ENCODE assay signal across 26 mouse cellular contexts in the genomic region with DNA sequence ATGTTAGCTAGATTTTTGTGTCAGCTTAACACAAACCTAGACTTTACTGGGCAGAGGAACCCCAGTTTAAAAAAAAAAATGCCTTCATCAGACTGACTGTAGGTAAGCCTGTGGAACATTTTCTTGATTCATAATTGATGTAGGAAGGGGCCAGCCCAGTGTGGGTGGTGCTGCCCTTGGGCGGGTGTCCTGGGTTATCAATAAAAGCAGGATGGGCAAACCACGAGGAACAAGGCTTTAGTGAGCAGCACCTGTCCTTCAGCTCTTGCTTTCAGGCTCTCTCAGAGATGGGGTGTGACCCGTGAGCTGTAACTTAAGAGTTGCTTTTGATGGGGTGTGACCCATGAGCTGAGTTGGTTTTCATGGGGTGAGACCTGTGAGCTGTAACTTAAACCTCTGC. TPM values are rescaled to one million over a fixed set of nuclear protein-coding genes. Genes with fewer than 3 reads are reported as not detected.
A peak's percentile ranks its signal among the peaks of the same experiment; 100 is the strongest.
DNase-seq lines count a peak whose midpoint lies in the region; ATAC-seq and TF ChIP-seq lines count a peak whose summit lies in the region.
"Had no signal": no experiment of that assay in that cellular context is flagged by ENCODE, and none has a peak within 500 bp of the region (broad histone marks: within the 10 kb centered on the region; RNA-seq: fewer than 3 reads in every experiment).

No protein-coding gene starts in this region.

- TF ChIP-seq POLR2A in bone marrow macrophage, adult 2 months (IDR thresholded peaks at IDR 0.05; ENCODE audit: borderline replicate concordance, low read depth, low read length): no peak

- no peaks in the 10 kb centered on the region for H3K27me3 ChIP-seq in kidney, embryonic 14.5 days (ENCODE audit: control insufficient read depth, insufficient read depth, low read length)
- H3K27me3 ChIP-seq in liver, embryonic 11.5 days (replicated peaks; ENCODE audit: control insufficient read depth, insufficient read depth, low read length): no peaks in the 10 kb centered on the region
- H3K27me3 ChIP-seq in liver, postnatal 0 days (ENCODE audit: insufficient read depth, low read length): no peaks in the 10 kb centered on the region
- H3K27me3 ChIP-seq: forebrain, embryonic 13.5 days; limb, embryonic 12.5 days; megakaryocyte, embryonic 14.5 days had no signal

- DNase-seq in kidney, postnatal 10 days: no peak
- no peak for DNase-seq in liver, embryonic 11.5 days (ENCODE audit: low spot score)
- DNase-seq in liver, postnatal 0 days: no peak
- no peak for DNase-seq in T-cell, adult 2 months (ENCODE audit: low spot score)
- DNase-seq in lung, postnatal 4 days: no peak
- no peak for DNase-seq in cerebellum, postnatal 25 days
- DNase-seq: adrenal gland, postnatal 25 days; cerebellum, adult 11-12 months; cerebellum, postnatal 10 days; gastrocnemius, postnatal 10 days; heart, postnatal 10 days; lung, adult 2 months; lung, postnatal 14 days; right cerebral cortex, postnatal 4 days had no signal

- H3K36me3 ChIP-seq in kidney, embryonic 14.5 days (ENCODE audit: control insufficient read depth, insufficient read depth, low read length): peaks cover 2% of the 10 kb centered on the region; the same call in 1 of the 2 replicates
- H3K36me3 ChIP-seq in liver, embryonic 11.5 days (ENCODE audit: control insufficient read depth, insufficient read depth, low read length): peaks cover 7% of the 10 kb centered on the region; the same call in 1 of the 2 replicates
- peaks cover 27% of the 10 kb centered on the region for H3K36me3 ChIP-seq in liver, postnatal 0 days (replicated peaks; ENCODE audit: insufficient read depth, low read length)

- WGBS in kidney, embryonic 14.5 days: 43% methylated on average over 3 of the region's 3 CpGs
- WGBS in liver, embryonic 11.5 days: 40% methylated on average over 3 of the region's 3 CpGs
- WGBS in liver, postnatal 0 days (ENCODE audit: insufficient replicate concordance): 60% methylated on average over 3 of the region's 3 CpGs

- H3K9me3 ChIP-seq in kidney, embryonic 14.5 days (ENCODE audit: control insufficient read depth, low read length): no peaks in the 10 kb centered on the region
- no peaks in the 10 kb centered on the region for H3K9me3 ChIP-seq in liver, embryonic 11.5 days (ENCODE audit: control insufficient read depth, low read length)
- no peaks in the 10 kb centered on the region for H3K9me3 ChIP-seq in liver, postnatal 0 days (ENCODE audit: low read length)
- H3K9me3 ChIP-seq: forebrain, embryonic 13.5 days; hindbrain, embryonic 10.5 days; limb, embryonic 12.5 days; megakaryocyte, embryonic 14.5 days had no signal

- TF ChIP-seq CTCF in bone marrow macrophage, adult 2 months (IDR thresholded peaks at IDR 0.05; ENCODE audit: low read depth, low read length): no peak
- no peak for TF ChIP-seq CTCF in liver, postnatal 0 days (IDR thresholded peaks at IDR 0.05; ENCODE audit: low read depth)

- no peak overlapping the region for H3K9ac ChIP-seq in kidney, embryonic 14.5 days (ENCODE audit: low read depth, low read length)
- no peak overlapping the region for H3K9ac ChIP-seq in liver, embryonic 11.5 days (ENCODE audit: low read depth, low read length)
- H3K9ac ChIP-seq in liver, postnatal 0 days (replicated peaks): no peak overlapping the region
- H3K9ac ChIP-seq: forebrain, embryonic 13.5 days; limb, embryonic 12.5 days had no signal

- no peak overlapping the region for H3K4me2 ChIP-seq in kidney, embryonic 14.5 days (replicated peaks; ENCODE audit: low read depth, low read length)
- H3K4me2 ChIP-seq in liver, embryonic 11.5 days: no peak overlapping the region
- H3K4me2 ChIP-seq in liver, postnatal 0 days (ENCODE audit: low read depth, low read length): peak overlapping the region; percentile 41
- H3K4me2 ChIP-seq: forebrain, embryonic 13.5 days; heart, embryonic 11.5 days; limb, embryonic 12.5 days had no signal

- no peaks in the 10 kb centered on the region for H3K4me1 ChIP-seq in kidney, embryonic 14.5 days (ENCODE audit: control insufficient read depth, insufficient read depth, low read length)
- peaks cover 26% of the 10 kb centered on the region for H3K4me1 ChIP-seq in bone marrow macrophage, adult 2 months (ENCODE audit: control insufficient read depth, insufficient read depth, low read length)
- no peaks in the 10 kb centered on the region for H3K4me1 ChIP-seq in liver, embryonic 11.5 days (replicated peaks; ENCODE audit: control insufficient read depth, insufficient read depth, low read length)
- H3K4me1 ChIP-seq in liver, postnatal 0 days (ENCODE audit: insufficient read depth): peaks cover 8% of the 10 kb centered on the region
- H3K4me1 ChIP-seq: forebrain, embryonic 13.5 days; hindbrain, embryonic 10.5 days; limb, embryonic 12.5 days had no signal

- H3K27ac ChIP-seq in kidney, embryonic 14.5 days (ENCODE audit: low read depth, low read length): no peak overlapping the region
- peak overlapping the region; percentile 13 for H3K27ac ChIP-seq in bone marrow macrophage, adult 2 months (ENCODE audit: insufficient read depth, low read depth, low read length)
- no peak overlapping the region for H3K27ac ChIP-seq in liver, embryonic 11.5 days (ENCODE audit: low read depth, low read length)
- H3K27ac ChIP-seq in liver, postnatal 0 days (ENCODE audit: low read depth): no peak overlapping the region
- H3K27ac ChIP-seq: forebrain, embryonic 13.5 days; hindbrain, embryonic 10.5 days; layer of hippocampus, adult 2 months; limb, embryonic 12.5 days had no signal

- H3K4me3 ChIP-seq in kidney, embryonic 14.5 days (ENCODE audit: low read length): no peak overlapping the region
- H3K4me3 ChIP-seq in bone marrow macrophage, adult 2 months (ENCODE audit: insufficient read depth, low read length): no peak overlapping the region
- H3K4me3 ChIP-seq in liver, embryonic 11.5 days (ENCODE audit: low read depth, low read length): no peak overlapping the region
- no peak overlapping the region for H3K4me3 ChIP-seq in liver, postnatal 0 days (ENCODE audit: low read depth, low read length)
- H3K4me3 ChIP-seq: forebrain, embryonic 13.5 days; hindbrain, embryonic 10.5 days; layer of hippocampus, adult 2 months; limb, embryonic 12.5 days; megakaryocyte, embryonic 14.5 days; myocyte had no signal

- ATAC-seq in kidney, embryonic 14.5 days (ENCODE audit: low FRiP score, low TSS enrichment): peak; percentile 76
- ATAC-seq in liver, embryonic 11.5 days (replicated peaks; ENCODE audit: low FRiP score): peak; percentile 67
- peak; percentile 66 for ATAC-seq in liver, postnatal 0 days
- ATAC-seq: forebrain, embryonic 13.5 days; hindbrain, embryonic 16.5 days; intestine, embryonic 16.5 days; midbrain, embryonic 16.5 days had no signal

- no peak for TF ChIP-seq EP300 in liver, postnatal 0 days (IDR thresholded peaks at IDR 0.05; ENCODE audit: low read depth)

RNA-seq across cellular contexts. Expression of a gene that starts 11.7 kb away (rescaled TPM):
- polyA plus RNA-seq in kidney, embryonic 14.5 days (2014; fragmentation: Nextera tagmentation; extraction: Ambion mirVana): 125 and 128 TPM in 2 replicates
- polyA plus RNA-seq in bone marrow macrophage, adult 2 months (2012; ENCODE audit: insufficient read depth, insufficient read length, missing spikeins): 46.2 and 49.3 TPM in 2 replicates
- polyA plus RNA-seq in liver, embryonic 11.5 days (2014; fragmentation: Nextera tagmentation; extraction: Ambion mirVana): 98.6 and 104 TPM in 2 replicates
- polyA plus RNA-seq in liver, postnatal 0 days (2015; fragmentation: Nextera tagmentation; extraction: Ambion mirVana): 55.4 and 65.0 TPM in 2 replicates

RNA-seq across cellular contexts. Expression of a gene that starts 34.7 kb away (rescaled TPM):
- polyA plus RNA-seq in kidney, embryonic 14.5 days (2014; fragmentation: Nextera tagmentation; extraction: Ambion mirVana): 90.9 and 109 TPM in 2 replicates
- 83.9 and 95.6 TPM in 2 replicates for polyA plus RNA-seq in bone marrow macrophage, adult 2 months (2012; ENCODE audit: insufficient read depth, insufficient read length, missing spikeins)
- 122 and 138 TPM in 2 replicates for polyA plus RNA-seq in liver, embryonic 11.5 days (2014; fragmentation: Nextera tagmentation; extraction: Ambion mirVana)
- 86.4 and 90.0 TPM in 2 replicates for polyA plus RNA-seq in liver, postnatal 0 days (2015; fragmentation: Nextera tagmentation; extraction: Ambion mirVana)
